Mouse (Mus musculus) lung, embryonic 15.5 days (tissue): ENCODE results near the gene Nif3l1. TPM values are rescaled to one million over a fixed set of nuclear protein-coding genes. Genes with fewer than 3 reads are reported as not detected.
A peak's percentile ranks its signal among the peaks of the same experiment; 100 is the strongest.

Source experiments
- ATAC-seq: fragments of 200-750 bp; cut with Nextera tagmentation; 2 replicates; pipeline ENCODE4 v1.8.0; 2017; ENCODE audit warnings: moderate number of reproducible peaks, borderline replicate concordance; ENCODE audit not compliant: low FRiP score, low TSS enrichment; ENCODE audit errors: extremely low read depth
- H3K27ac ChIP-seq: fragments of 300-500 bp; sonication (generic); 2 replicates; pipeline ENCODE4 v1.5.1; 2015; ENCODE audit warnings: moderate library complexity, mild to moderate bottlenecking, inconsistent platforms
- H3K27me3 ChIP-seq: fragments of 300-500 bp; sonication (generic); 2 replicates; pipeline ENCODE4 v1.6.1; 2015; ENCODE audit warnings: inconsistent platforms
- H3K36me3 ChIP-seq: fragments of 300-500 bp; sonication (generic); 2 replicates; pipeline ENCODE4 v1.6.1; 2015; ENCODE audit warnings: inconsistent platforms
- H3K4me1 ChIP-seq: fragments of 300-500 bp; sonication (generic); 2 replicates; pipeline ENCODE4 v1.6.1; 2015; ENCODE audit warnings: inconsistent platforms
- H3K4me2 ChIP-seq: fragments of 300-500 bp; sonication (generic); 2 replicates; pipeline ENCODE4 v1.6.1; 2015; ENCODE audit warnings: inconsistent platforms, mild to moderate bottlenecking, moderate library complexity
- H3K4me3 ChIP-seq: fragments of 300-500 bp; sonication (generic); 2 replicates; pipeline ENCODE4 v1.5.1; 2015; ENCODE audit warnings: mild to moderate bottlenecking, inconsistent platforms
- H3K9ac ChIP-seq: fragments of 300-500 bp; sonication (generic); 2 replicates; pipeline ENCODE4 v1.6.1; 2015; ENCODE audit warnings: inconsistent platforms
- H3K9me3 ChIP-seq: fragments of 300-500 bp; sonication (generic); 2 replicates; pipeline ENCODE4 v1.6.1; 2016; ENCODE audit warnings: inconsistent platforms
- WGBS: fragments of 180-500 bp; shearing (Covaris S2); methylation state at CpG from one replicate; pipeline ENCODE4 v1.1.7; 2015; 5-methylcytosine and 5-hydroxymethylcytosine counted together
- polyA plus RNA-seq: library from polyadenylated mRNA; unstranded; fragments of >200 nt; fragmentation: Nextera tagmentation; extraction: Ambion mirVana; gene quantifications from 2 replicates; pipeline ENCODE4 v1.2.1, GENCODE M21; 2015

Nif3l1 gene
- polyA plus RNA-seq, 1 experiment from 2014 or later, result 40.4 TPM

- H3K4me3 ChIP-seq, result peak within 1 kb of the TSS; percentile 89
- H3K9ac ChIP-seq, result peak within 1 kb of the TSS; percentile 81
- WGBS, result under 1% methylated on average over 60 of the region's 64 CpGs
- no peaks in the 10 kb centered on the region for H3K27me3 ChIP-seq
- peaks cover 26% of the 10 kb centered on the region; the same call in 1 of the 2 replicates for H3K9me3 ChIP-seq
- peaks cover 13% of the 10 kb centered on the region for H3K4me1 ChIP-seq
- peak within 1 kb of the TSS; percentile 81 for H3K27ac ChIP-seq
- peaks cover 22% of the 10 kb centered on the region for H3K36me3 ChIP-seq
- peak within 1 kb of the TSS; percentile 79 for H3K4me2 ChIP-seq
- peak; percentile 100 for ATAC-seq
Observed at GRCm38 (mm10) chr1:58504577-58505254, 59.8 kb downstream of the Nif3l1 start, which contains the start of gene Orc2. Gene Orc2 (minus strand): TSS chr1:58505109.

- 89% methylated on average over 3 of the region's 3 CpGs for WGBS
- H3K4me2 ChIP-seq, result no peak overlapping the region
Observed at GRCm38 (mm10) chr1:58507249-58507648, 62.3 kb downstream of the Nif3l1 start.

More at GRCm38 (mm10) chr1:58507249-58507648, 62.3 kb downstream of the Nif3l1 start:
- Histone ChIP-seq H3K9ac (no peak overlapping the region), H3K9me3 (peaks cover 29% of the 10 kb centered on the region), H3K4me3 (no peak overlapping the region), H3K27ac (no peak overlapping the region), H3K4me1 (peaks cover 13% of the 10 kb centered on the region), H3K27me3 (no peaks in the 10 kb centered on the region), H3K36me3 (peaks cover 13% of the 10 kb centered on the region)
- ATAC-seq, result no peak

Other genes starting within 250 kb of the Nif3l1 start
- gene Aox4, start 234.8 kb upstream of the Nif3l1 start, polyA plus RNA-seq, result 0.02 TPM in 1 of 2 replicates, not detected in the other
- gene Aox2, start 166.8 kb upstream of the Nif3l1 start, polyA plus RNA-seq, result 0.04 TPM in 1 of 2 replicates, not detected in the other
- gene Bzw1, start 52.3 kb upstream of the Nif3l1 start, polyA plus RNA-seq, result 343 and 360 TPM in 2 replicates
- 174 and 176 TPM in 2 replicates for gene Clk1, start 21.1 kb upstream of the Nif3l1 start, polyA plus RNA-seq
- gene Ppil3, start 335 bp downstream of the Nif3l1 start, polyA plus RNA-seq, result 49.2 and 54.9 TPM in 2 replicates
- 26.9 and 30.3 TPM in 2 replicates for gene Orc2, start 60.0 kb downstream of the Nif3l1 start, polyA plus RNA-seq
- 6.8 and 8.0 TPM in 2 replicates for gene Fam126b, start 141.2 kb downstream of the Nif3l1 start, polyA plus RNA-seq
- 157 and 166 TPM in 2 replicates for gene Ndufb3, start 141.2 kb downstream of the Nif3l1 start, polyA plus RNA-seq